Mouse (Mus musculus) ZHBTc4 (cell line): ENCODE results near the gene Hnrnpu.

ENCODE experiments used
- DNase-seq: peaks from one replicate; pipeline ENCODE4 v3.0.0-alpha.2; 2011; ENCODE audit warnings: low read depth, low spot score

Hnrnpu gene

GRCm38 (mm10) chr1:178340213-178340612 lies 2.6 kb upstream of the Hnrnpu start:
- DNase-seq, result no peak

- peak; percentile 87 for DNase-seq
Observed at GRCm38 (mm10) chr1:178338318-178338641, 683 bp upstream of the Hnrnpu start.

- peak; percentile 73 for DNase-seq
Observed at GRCm38 (mm10) chr1:178336777-178337481, 668 bp downstream of the Hnrnpu start.

- DNase-seq, result peak; percentile 96
Observed at GRCm38 (mm10) chr1:178336289-178336775, 1.3 kb downstream of the Hnrnpu start.

GRCm38 (mm10) chr1:178335860-178336261 lies 1.7 kb downstream of the Hnrnpu start:
- DNase-seq, result peak; percentile 70

GRCm38 (mm10) chr1:178329946-178330345 lies 7.7 kb downstream of the Hnrnpu start:
- DNase-seq, result peak; percentile 37

- no peak for DNase-seq
Observed at GRCm38 (mm10) chr1:178329017-178329416, 8.6 kb downstream of the Hnrnpu start.

- DNase-seq, result no peak
Observed at GRCm38 (mm10) chr1:178326950-178327349, 10.6 kb downstream of the Hnrnpu start.

- no peak for DNase-seq
Observed at GRCm38 (mm10) chr1:178326357-178326756, 11.2 kb downstream of the Hnrnpu start.

GRCm38 (mm10) chr1:178324568-178324967 lies 13.0 kb downstream of the Hnrnpu start:
- no peak for DNase-seq

GRCm38 (mm10) chr1:178323235-178323634 lies 14.4 kb downstream of the Hnrnpu start:
- DNase-seq, result no peak

- DNase-seq, result no peak
Observed at GRCm38 (mm10) chr1:178321730-178322357, 15.8 kb downstream of the Hnrnpu start.

GRCm38 (mm10) chr1:178320723-178321590 lies 16.6 kb downstream of the Hnrnpu start:
- peak; percentile 36 for DNase-seq

GRCm38 (mm10) chr1:178320038-178320722 lies 17.4 kb downstream of the Hnrnpu start:
- peak; percentile 32 for DNase-seq

GRCm38 (mm10) chr1:178319295-178320037 lies 18.1 kb downstream of the Hnrnpu start:
- DNase-seq, result no peak

- DNase-seq, result peak; percentile 98
Observed at GRCm38 (mm10) chr1:178318389-178319184, 19.0 kb downstream of the Hnrnpu start, which contains the start of gene Cox20. Gene Cox20 (plus strand): TSS chr1:178319130.

GRCm38 (mm10) chr1:178318002-178318388 lies 19.6 kb downstream of the Hnrnpu start:
- peak; percentile 91 for DNase-seq

GRCm38 (mm10) chr1:178317275-178318001 lies 20.2 kb downstream of the Hnrnpu start:
- DNase-seq, result no peak

- no peak for DNase-seq
Observed at GRCm38 (mm10) chr1:178314236-178314635, 23.4 kb downstream of the Hnrnpu start.
